In the genomic region with DNA sequence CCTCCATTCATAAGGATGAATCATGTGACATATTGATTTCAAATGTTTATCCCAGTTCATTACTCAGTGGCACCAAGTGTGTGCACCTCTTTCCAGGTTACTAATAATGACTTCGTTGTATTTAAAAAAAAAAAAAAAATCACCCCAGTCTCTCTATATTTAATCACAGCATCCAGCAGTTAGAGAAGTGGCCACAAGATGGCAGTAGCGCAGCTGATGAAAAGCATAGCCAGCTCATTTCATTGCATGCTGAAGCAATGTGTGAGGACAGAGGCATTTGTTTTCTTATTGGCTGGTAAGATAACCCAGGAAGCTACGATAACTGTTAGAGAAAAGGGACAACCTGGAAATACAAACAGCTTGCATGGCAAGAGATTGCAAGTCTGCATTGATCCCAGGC, we compare ENCODE assay signal across 7 mouse cellular contexts.
DNase-seq lines count a peak whose midpoint lies in the region; ATAC-seq and TF ChIP-seq lines count a peak whose summit lies in the region.
"Not testable (repeated sequence)": the region's sequence is repeated elsewhere in the genome, so short reads cannot be mapped to it uniquely, and the experiment has no call there.

No protein-coding gene starts in this region.

- H3K4me3 ChIP-seq in kidney, postnatal 0 days (replicated peaks; ENCODE audit: low read depth, low read length); midbrain, embryonic 11.5 days (ENCODE audit: low read depth, low read length): not testable (repeated sequence)

- H3K4me1 ChIP-seq in kidney, postnatal 0 days (replicated peaks; ENCODE audit: insufficient read depth, low read length); midbrain, embryonic 11.5 days (ENCODE audit: control insufficient read depth, insufficient read depth, low read length): not testable (repeated sequence)

- not testable (repeated sequence) for H3K27ac ChIP-seq in kidney, postnatal 0 days; midbrain, embryonic 11.5 days (ENCODE audit: low read depth, low read length)

- peak; percentile 50 for TF ChIP-seq CTCF in kidney, postnatal 0 days (IDR thresholded peaks at IDR 0.05; ENCODE audit: low read depth)

- intact Hi-C loops in heart, postnatal 14 days (cut with DNase I); left cerebral cortex, postnatal 10 days (cut with DNase I): not testable (repeated sequence)

- not testable (repeated sequence) for H3K9ac ChIP-seq in kidney, postnatal 0 days (ENCODE audit: low read depth, low read length); midbrain, embryonic 11.5 days (ENCODE audit: low read length)

- peak; percentile 10 for DNase-seq in adrenal gland, adult 2 months
- DNase-seq in heart, postnatal 14 days: peak; percentile 2 to 34
- DNase-seq in kidney, postnatal 0 days (ENCODE audit: low spot score): peak; percentile 2
- DNase-seq in left cerebral cortex, postnatal 10 days (ENCODE audit: extremely low spot score in 1 of 2, low spot score in 2 of 2): peak; percentile 21 to 28
- DNase-seq in midbrain, embryonic 11.5 days (ENCODE audit: low spot score, missing footprints): peak; percentile 91
- DNase-seq in right cerebral cortex, postnatal 36 days (ENCODE audit: low spot score in 2 of 2): peak; percentile 2 to 9

- 11% methylated on average over 2 of the region's 3 CpGs for WGBS in kidney, postnatal 0 days
- WGBS in midbrain, embryonic 11.5 days: 23% methylated on average over 2 of the region's 3 CpGs

- not testable (repeated sequence) for H3K4me2 ChIP-seq in kidney, postnatal 0 days (ENCODE audit: low read length); midbrain, embryonic 11.5 days

- not testable (repeated sequence) for H3K27me3 ChIP-seq in kidney, postnatal 0 days (ENCODE audit: insufficient read depth, low read length); midbrain, embryonic 11.5 days (ENCODE audit: control insufficient read depth, insufficient read depth, low read length)

- peak; percentile 59; the same call in 1 of the 2 replicates for ATAC-seq in erythroid progenitor cell, adult 5-6 weeks (replicated peaks; ENCODE audit: low FRiP score, poor library complexity, severe bottlenecking)
- not testable (repeated sequence) for ATAC-seq in kidney, postnatal 0 days (replicated peaks; ENCODE audit: low FRiP score, low read depth)
- peak; percentile 50; the same call in 1 of the 2 replicates for ATAC-seq in midbrain, embryonic 11.5 days (ENCODE audit: low FRiP score)

- H3K36me3 ChIP-seq in kidney, postnatal 0 days (ENCODE audit: insufficient read depth, low read length); midbrain, embryonic 11.5 days (ENCODE audit: control insufficient read depth, insufficient read depth, low read length): not testable (repeated sequence)

- H3K9me3 ChIP-seq in kidney, postnatal 0 days (replicated peaks; ENCODE audit: low read length); midbrain, embryonic 11.5 days (ENCODE audit: control insufficient read depth, low read length): not testable (repeated sequence)

Comparison
In these comparisons a context has a peak if more than half of its experiments do, and no peak if none do; other contexts are left out.
1. DNase-seq: peak in every context shown above with its lines; median percentile 91 in midbrain, embryonic 11.5 days; 24 in left cerebral cortex, postnatal 10 days; 18 in heart, postnatal 14 days; 10 in adrenal gland, adult 2 months; 6 in right cerebral cortex, postnatal 36 days; 2 in kidney, postnatal 0 days.